Mouse (Mus musculus): ENCODE measurements around the gene Ado.

GRCm38 (mm10) chr10:67571443-67571842 is 22.7 kb upstream of the Ado start:
- TF ChIP-seq CTCF (IDR thresholded peaks at IDR 0.05) (no peak), EP300 (IDR thresholded peaks at IDR 0.05) (no peak)
